ENCODE assay signal across 19 mouse cellular contexts in genomic region chr6:87576648-87577330, GRCm38 (mm10). TPM values are rescaled to one million over a fixed set of nuclear protein-coding genes. Genes with fewer than 3 reads are reported as not detected.
A peak's percentile ranks its signal among the peaks of the same experiment; 100 is the strongest.
DNase-seq lines count a peak whose midpoint lies in the region; ATAC-seq lines count a peak whose summit lies in the region.
"Had no signal": no experiment of that assay in that cellular context is flagged by ENCODE, and none has a peak within 500 bp of the region (broad histone marks: within the 10 kb centered on the region; RNA-seq: fewer than 3 reads in every experiment).

No protein-coding gene starts in this region.

- no peak for DNase-seq in kidney, adult 9 months
- no peak for DNase-seq in lung, postnatal 10 days
- no peak for DNase-seq in urinary bladder, postnatal 25 days (ENCODE audit: low spot score)
- DNase-seq: adrenal gland, adult 2 months; cerebellum, postnatal 14 days; gastrocnemius, postnatal 10 days; heart, postnatal 36 days; kidney, postnatal 10 days; left cerebral cortex, postnatal 4 days; retina, postnatal 1 day; right cerebral cortex, postnatal 4 days; thymus, adult 2 months had no signal

- H3K4me1 ChIP-seq in kidney, embryonic 14.5 days (ENCODE audit: control insufficient read depth, insufficient read depth, low read length), result peaks cover 6% of the 10 kb centered on the region; the same call in 1 of the 2 replicates
- H3K4me1 ChIP-seq in lung, embryonic 16.5 days (replicated peaks; ENCODE audit: control insufficient read depth, insufficient read depth, low read length), result peaks cover 3% of the 10 kb centered on the region; the same call in 1 of the 2 replicates
- peaks cover 13% of the 10 kb centered on the region; the same call in 1 of the 2 replicates for H3K4me1 ChIP-seq in intestine, embryonic 16.5 days (ENCODE audit: control insufficient read depth, insufficient read depth, low read length)
- H3K4me1 ChIP-seq: hindbrain, embryonic 15.5 days; midbrain, embryonic 15.5 days had no signal

- H3K9ac ChIP-seq in kidney, embryonic 14.5 days (ENCODE audit: low read depth, low read length), result no peak overlapping the region
- no peak overlapping the region for H3K9ac ChIP-seq in lung, embryonic 16.5 days (ENCODE audit: low read length)
- H3K9ac ChIP-seq in intestine, embryonic 16.5 days (ENCODE audit: low read depth, low read length), result no peak overlapping the region
- H3K9ac ChIP-seq: hindbrain, embryonic 15.5 days; liver, embryonic 15.5 days; midbrain, embryonic 15.5 days had no signal

- peak overlapping the region; percentile 59; the same call in 1 of the 2 replicates for H3K27ac ChIP-seq in kidney, embryonic 14.5 days (ENCODE audit: low read depth, low read length)
- H3K27ac ChIP-seq in lung, embryonic 16.5 days (ENCODE audit: low read length), result peak overlapping the region; percentile 73
- 0 out of 2 replicates have a peak overlapping the region, but pooled peaks have one; percentile 26 for H3K27ac ChIP-seq in intestine, embryonic 16.5 days (ENCODE audit: low read length)
- H3K27ac ChIP-seq: hindbrain, embryonic 15.5 days; liver, embryonic 15.5 days; midbrain, embryonic 15.5 days had no signal

- no peaks in the 10 kb centered on the region for H3K9me3 ChIP-seq in kidney, embryonic 14.5 days (ENCODE audit: control insufficient read depth, low read length)
- no peaks in the 10 kb centered on the region for H3K9me3 ChIP-seq in lung, embryonic 16.5 days (ENCODE audit: control insufficient read depth, low read length)
- no peaks in the 10 kb centered on the region for H3K9me3 ChIP-seq in intestine, embryonic 16.5 days (ENCODE audit: control insufficient read depth, low read length)
- H3K9me3 ChIP-seq: hindbrain, embryonic 15.5 days; liver, embryonic 15.5 days; midbrain, embryonic 15.5 days had no signal

- H3K27me3 ChIP-seq in kidney, embryonic 14.5 days (ENCODE audit: control insufficient read depth, insufficient read depth, low read length), result no peaks in the 10 kb centered on the region
- no peaks in the 10 kb centered on the region for H3K27me3 ChIP-seq in lung, embryonic 16.5 days (ENCODE audit: control insufficient read depth, insufficient read depth, low read depth, low read length)
- H3K27me3 ChIP-seq in intestine, embryonic 16.5 days (replicated peaks; ENCODE audit: control insufficient read depth, insufficient read depth, low read length), result no peaks in the 10 kb centered on the region
- H3K27me3 ChIP-seq: hindbrain, embryonic 15.5 days; midbrain, embryonic 15.5 days had no signal

- 20% methylated on average over 4 of the region's 4 CpGs for WGBS in kidney, embryonic 14.5 days
- 30% methylated on average over 4 of the region's 4 CpGs for WGBS in lung, embryonic 16.5 days
- 36% methylated on average over 4 of the region's 4 CpGs for WGBS in intestine, embryonic 16.5 days

- no peaks in the 10 kb centered on the region for H3K36me3 ChIP-seq in kidney, embryonic 14.5 days (ENCODE audit: control insufficient read depth, insufficient read depth, low read length)
- no peaks in the 10 kb centered on the region for H3K36me3 ChIP-seq in lung, embryonic 16.5 days (ENCODE audit: control insufficient read depth, insufficient read depth, low read length)
- H3K36me3 ChIP-seq in intestine, embryonic 16.5 days (ENCODE audit: control insufficient read depth, insufficient read depth, low read length), result no peaks in the 10 kb centered on the region
- H3K36me3 ChIP-seq: hindbrain, embryonic 15.5 days; midbrain, embryonic 15.5 days had no signal

- peak; percentile 58 for ATAC-seq in kidney, embryonic 14.5 days (ENCODE audit: low FRiP score, low TSS enrichment)
- peak; percentile 47; the same call in 1 of the 2 replicates for ATAC-seq in lung, embryonic 16.5 days (ENCODE audit: low read depth)
- peak; percentile 68 for ATAC-seq in intestine, embryonic 16.5 days
- ATAC-seq in erythroid progenitor cell, adult 5-6 weeks (replicated peaks; ENCODE audit: low FRiP score, poor library complexity, severe bottlenecking), result no peak
- ATAC-seq: midbrain, embryonic 15.5 days had no signal

- H3K4me2 ChIP-seq in kidney, embryonic 14.5 days (replicated peaks; ENCODE audit: low read depth, low read length), result no peak overlapping the region
- H3K4me2 ChIP-seq in lung, embryonic 16.5 days (ENCODE audit: low read depth, low read length), result no peak overlapping the region
- no peak overlapping the region for H3K4me2 ChIP-seq in intestine, embryonic 16.5 days (ENCODE audit: low read depth, low read length)
- H3K4me2 ChIP-seq: hindbrain, embryonic 15.5 days; liver, embryonic 15.5 days; midbrain, embryonic 15.5 days had no signal

- no peak overlapping the region for H3K4me3 ChIP-seq in kidney, embryonic 14.5 days (ENCODE audit: low read length)
- no peak overlapping the region for H3K4me3 ChIP-seq in lung, embryonic 16.5 days (ENCODE audit: low read length)
- no peak overlapping the region for H3K4me3 ChIP-seq in intestine, embryonic 16.5 days (ENCODE audit: low read length)
- H3K4me3 ChIP-seq: hindbrain, embryonic 15.5 days; liver, embryonic 15.5 days; midbrain, embryonic 15.5 days had no signal

RNA-seq across cellular contexts. Expression of gene Prokr1, which starts 13.8 kb away (rescaled TPM):
- polyA plus RNA-seq in kidney, embryonic 14.5 days (2014; fragmentation: Nextera tagmentation; extraction: Ambion mirVana), result 2.5 and 4.2 TPM in 2 replicates
- polyA plus RNA-seq in lung, embryonic 16.5 days (2015; fragmentation: Nextera tagmentation; extraction: Ambion mirVana), result 2.2 and 2.6 TPM in 2 replicates
- 2.3 and 2.4 TPM in 2 replicates for polyA plus RNA-seq in intestine, embryonic 16.5 days (2015; fragmentation: Nextera tagmentation; extraction: Ambion mirVana)
- total RNA-seq in erythroid progenitor cell, adult 5-6 weeks (2015; ENCODE audit: low replicate concordance), result 6.5 and 8.4 TPM in 2 replicates
- 5.4 and 6.2 TPM in 2 replicates for total RNA-seq in erythroid progenitor cell, adult 5-6 weeks (2017; ENCODE audit: low replicate concordance)

RNA-seq across cellular contexts. Expression of gene Arhgap25, which starts 43.7 kb away (rescaled TPM):
- 3.3 and 5.1 TPM in 2 replicates for polyA plus RNA-seq in kidney, embryonic 14.5 days (2014; fragmentation: Nextera tagmentation; extraction: Ambion mirVana)
- polyA plus RNA-seq in lung, embryonic 16.5 days (2015; fragmentation: Nextera tagmentation; extraction: Ambion mirVana), result 8.9 and 9.4 TPM in 2 replicates
- polyA plus RNA-seq in intestine, embryonic 16.5 days (2015; fragmentation: Nextera tagmentation; extraction: Ambion mirVana), result 3.4 and 4.2 TPM in 2 replicates
- total RNA-seq in erythroid progenitor cell, adult 5-6 weeks (2015; ENCODE audit: low replicate concordance), result 3.2 and 7.1 TPM in 2 replicates
- 8.6 and 11.2 TPM in 2 replicates for total RNA-seq in erythroid progenitor cell, adult 5-6 weeks (2017; ENCODE audit: low replicate concordance)
